Mouse (Mus musculus): ENCODE data around the gene Vmn2r-ps130. TPM values are rescaled to one million over a fixed set of nuclear protein-coding genes. Genes with fewer than 3 reads are reported as not detected.
"Not testable (repeated sequence)": the region's sequence is repeated elsewhere in the genome, so short reads cannot be mapped to it uniquely, and the experiment has no call there.

Vmn2r-ps130 gene
- not detected for total RNA-seq (2021)
- long read RNA-seq, experiment 1 = 0 reads
- long read RNA-seq, experiment 2 = 0 reads

GRCm38 (mm10) chr17:23060866-23061265 lies at the start of gene Vmn2r-ps130:
Gene Vmn2r-ps130 (plus strand): TSS chr17:23061166.
- not testable (repeated sequence) for DNase-seq (ENCODE audit: low spot score in 2 of 2)

Other genes starting within 250 kb of the Vmn2r-ps130 start
- gene Zfp945, start 194.0 kb upstream of the Vmn2r-ps130 start, total RNA-seq (2021) = 10 to 100 TPM in 1 of 2 experiments, 1 to 10 TPM in 1; 9.8 to 12.4 TPM
- not detected for gene Vmn2r113, start 118.2 kb upstream of the Vmn2r-ps130 start, total RNA-seq (2021)
- 1 to 10 TPM; 5.0 to 7.1 TPM for gene Zfp40, start 132.1 kb downstream of the Vmn2r-ps130 start, total RNA-seq (2021)

Measured in gastrocnemius, postnatal 4 days (tissue).